Mouse (Mus musculus): ENCODE measurements around the gene Bzw2.
"Not testable (repeated sequence)": the region's sequence is repeated elsewhere in the genome, so short reads cannot be mapped to it uniquely, and the experiment has no call there.

DNA sequence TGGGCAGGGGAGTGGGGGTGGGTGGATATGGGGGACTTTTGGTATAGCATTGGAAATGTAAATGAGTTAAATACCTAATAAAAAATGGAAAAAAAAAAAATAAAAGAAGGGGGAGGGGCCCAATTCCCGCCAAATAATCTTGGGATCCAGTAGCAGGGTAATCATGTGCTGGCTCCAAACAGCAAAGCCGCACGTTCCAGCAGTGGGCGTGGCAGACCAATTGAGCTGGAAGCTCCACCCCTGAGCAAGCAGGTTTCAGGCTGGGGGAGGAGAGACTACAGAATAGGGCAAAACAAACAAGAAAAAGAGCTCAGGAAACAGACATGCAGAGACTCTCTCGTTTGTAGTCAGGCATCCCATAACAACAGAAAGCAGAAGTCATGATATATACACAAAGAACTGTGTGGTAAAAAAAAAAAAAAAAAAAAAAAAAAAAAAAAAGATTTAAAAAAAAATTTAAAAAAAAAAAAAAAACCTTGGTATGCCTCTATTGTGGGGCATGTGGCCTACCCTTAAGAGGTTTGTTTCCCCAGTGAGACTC, 47.8 kb upstream of the Bzw2 start:
- TF ChIP-seq CTCF (conservative IDR thresholded peaks at IDR 0.05; ENCODE audit: low read length); NANOG (IDR thresholded peaks at IDR 0.05; ENCODE audit: borderline replicate concordance, low read length); POU5F1 (IDR thresholded peaks at IDR 0.05; ENCODE audit: borderline replicate concordance, low read length): not testable (repeated sequence)

Measured in E14TG2a.4 (cell line).